Mouse (Mus musculus) midbrain, embryonic 15.5 days (tissue): ENCODE data around the gene Atf6. TPM values are rescaled to one million over a fixed set of nuclear protein-coding genes. Genes with fewer than 3 reads are reported as not detected.

Source experiments
- ATAC-seq: fragments of 200-750 bp; cut with Nextera tagmentation; replicated peaks from 2 replicates; pipeline ENCODE4 v1.8.0; 2017; ENCODE audit warnings: moderate TSS enrichment
- H3K27ac ChIP-seq: fragments of 300-500 bp; sonication (generic); 2 replicates; pipeline ENCODE4 v1.5.1; 2015; ENCODE audit warnings: mild to moderate bottlenecking, inconsistent platforms
- H3K27me3 ChIP-seq: fragments of 300-500 bp; sonication (generic); replicated peaks from 2 replicates; pipeline ENCODE4 v1.6.1; 2015; ENCODE audit warnings: inconsistent platforms
- H3K36me3 ChIP-seq: fragments of 300-500 bp; sonication (generic); replicated peaks from 2 replicates; pipeline ENCODE4 v1.6.1; 2015; ENCODE audit warnings: inconsistent platforms
- H3K4me1 ChIP-seq: fragments of 300-500 bp; sonication (generic); 2 replicates; pipeline ENCODE4 v1.6.1; 2015; ENCODE audit warnings: inconsistent platforms
- H3K4me2 ChIP-seq: fragments of 300-500 bp; sonication (generic); 2 replicates; pipeline ENCODE4 v1.6.1; 2015; ENCODE audit warnings: inconsistent platforms, mild to moderate bottlenecking, moderate library complexity
- H3K4me3 ChIP-seq: fragments of 300-500 bp; sonication (generic); 2 replicates; pipeline ENCODE4 v1.5.1; 2015; ENCODE audit warnings: mild to moderate bottlenecking, inconsistent platforms
- H3K9ac ChIP-seq: fragments of 300-500 bp; sonication (generic); 2 replicates; pipeline ENCODE4 v1.6.1; 2015; ENCODE audit warnings: mild to moderate bottlenecking, inconsistent platforms
- H3K9me3 ChIP-seq: fragments of 300-500 bp; sonication (generic); 2 replicates; pipeline ENCODE4 v1.6.1; 2016; ENCODE audit warnings: inconsistent platforms
- WGBS: fragments of 180-500 bp; shearing (Covaris S2); methylation state at CpG from one replicate; pipeline ENCODE4 v1.1.7; 2015; ENCODE audit warnings: mixed read lengths; 5-methylcytosine and 5-hydroxymethylcytosine counted together
- polyA plus RNA-seq: library from polyadenylated mRNA; unstranded; fragments of >200 nt; fragmentation: Nextera tagmentation; extraction: Ambion mirVana; gene quantifications from 2 replicates; pipeline ENCODE4 v1.2.1, GENCODE M21; 2015

Atf6 gene
- polyA plus RNA-seq, 1 experiment from 2014 or later: 8.3 TPM

DNA sequence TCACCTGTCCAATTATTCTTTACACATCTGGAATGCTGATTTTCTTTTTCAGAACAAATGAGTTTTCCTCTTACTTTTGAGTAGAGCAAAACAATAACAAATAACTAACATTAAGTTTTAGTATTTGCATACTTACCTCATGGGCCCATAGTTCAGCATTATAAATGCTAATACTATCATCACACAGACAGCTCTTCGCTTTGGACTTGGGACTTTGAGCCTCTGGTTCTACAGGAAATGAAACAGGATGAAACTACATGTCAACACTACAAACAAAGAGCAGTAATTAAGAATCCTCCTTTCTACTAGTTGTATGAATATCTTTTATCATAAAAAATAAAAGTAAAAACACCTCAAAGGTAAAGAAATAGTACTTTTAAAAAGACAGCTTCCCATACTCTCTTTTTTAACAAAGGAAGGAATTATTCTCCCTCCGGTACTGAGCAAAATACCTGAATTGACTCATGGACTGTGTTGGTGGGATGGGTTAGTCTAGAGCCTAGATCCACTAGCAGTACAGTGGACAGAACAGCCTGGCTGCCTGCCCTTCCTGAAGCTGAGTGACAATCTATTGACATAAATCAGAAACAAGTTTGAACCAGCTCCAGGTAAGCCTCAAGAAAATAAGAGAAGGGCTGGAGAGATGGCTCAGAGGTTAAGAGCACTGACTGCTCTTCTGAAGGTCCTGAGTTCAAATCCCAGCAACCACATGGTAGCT lies 52.1 kb downstream of the Atf6 start:
- Histone ChIP-seq H3K9ac (no peak overlapping the region), H3K36me3 (no peaks in the 10 kb centered on the region), H3K4me3 (no peak overlapping the region), H3K27me3 (no peaks in the 10 kb centered on the region), H3K9me3 (no peaks in the 10 kb centered on the region), H3K27ac (no peak overlapping the region), H3K4me2 (no peak overlapping the region), H3K4me1 (no peaks in the 10 kb centered on the region)
- no peak for ATAC-seq
- 97% methylated on average over 2 of the region's 2 CpGs for WGBS

DNA sequence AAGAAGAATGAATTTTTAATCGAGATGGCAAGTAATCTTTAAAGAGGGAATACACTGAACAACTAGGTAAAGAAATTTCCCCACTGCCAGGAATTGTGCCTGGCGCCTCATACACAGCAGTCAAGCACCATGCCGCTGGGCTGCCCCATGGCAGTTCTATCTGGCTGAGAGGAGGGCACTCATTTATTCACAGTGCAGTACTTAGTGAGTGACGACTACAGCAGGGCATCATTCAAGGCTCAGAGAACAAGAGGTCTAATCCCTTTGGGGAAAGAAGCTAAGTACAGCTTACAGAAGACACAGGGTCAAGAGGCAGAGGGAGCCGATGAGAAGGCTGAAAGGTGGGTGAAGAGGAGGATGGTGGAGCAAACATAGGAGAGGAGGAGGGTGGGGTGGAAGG lies 54.7 kb downstream of the Atf6 start:
- 52% methylated on average over 5 of the region's 5 CpGs for WGBS

DNA sequence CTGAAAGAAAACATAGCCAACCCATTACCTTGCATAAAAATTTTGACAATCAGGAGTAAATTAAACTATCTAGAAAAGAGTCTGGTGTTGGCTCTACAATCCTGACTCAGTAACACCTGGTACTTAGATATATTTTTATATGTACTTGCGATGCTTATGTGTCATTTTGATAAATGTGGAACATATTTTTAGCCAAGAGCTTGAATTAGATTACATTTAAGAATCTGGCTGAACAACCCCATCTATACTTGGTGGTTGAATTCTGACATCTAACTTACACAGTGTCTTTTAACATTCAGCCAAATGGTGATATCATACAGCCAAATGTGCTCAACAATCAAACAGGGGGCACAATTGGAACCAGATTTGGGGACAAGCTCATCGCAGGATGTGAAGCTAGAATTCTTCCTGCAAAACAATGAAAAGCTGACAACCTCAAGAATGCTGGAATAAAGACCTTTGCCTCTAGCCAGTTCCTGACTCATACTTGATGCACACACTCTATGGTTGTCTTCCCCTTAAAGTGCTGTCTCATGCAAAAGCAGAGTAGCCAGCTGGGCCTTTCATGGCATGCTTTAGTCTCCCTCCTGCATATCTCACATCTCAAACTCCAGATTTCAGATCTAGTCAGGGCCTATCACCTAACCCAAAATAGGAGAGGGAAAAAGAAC lies 59.8 kb downstream of the Atf6 start:
- no peak overlapping the region for H3K4me2 ChIP-seq
- no peak overlapping the region for H3K4me3 ChIP-seq
- no peaks in the 10 kb centered on the region for H3K9me3 ChIP-seq
- no peaks in the 10 kb centered on the region for H3K27me3 ChIP-seq
- H3K27ac ChIP-seq: no peak overlapping the region
- H3K4me1 ChIP-seq: no peaks in the 10 kb centered on the region
- no peak for ATAC-seq
- H3K9ac ChIP-seq: no peak overlapping the region
- H3K36me3 ChIP-seq: no peaks in the 10 kb centered on the region
- WGBS: 84% methylated on average over 2 of the region's 2 CpGs

More for the DNA sequence above, 54.7 kb downstream of the Atf6 start:
- no peaks in the 10 kb centered on the region for H3K36me3 ChIP-seq
- H3K9ac ChIP-seq: no peak overlapping the region
- no peak for ATAC-seq
- H3K4me3 ChIP-seq: no peak overlapping the region
- H3K27me3 ChIP-seq: no peaks in the 10 kb centered on the region
- H3K9me3 ChIP-seq: no peaks in the 10 kb centered on the region
- H3K4me2 ChIP-seq: no peak overlapping the region
- no peaks in the 10 kb centered on the region for H3K4me1 ChIP-seq
- no peak overlapping the region for H3K27ac ChIP-seq

DNA sequence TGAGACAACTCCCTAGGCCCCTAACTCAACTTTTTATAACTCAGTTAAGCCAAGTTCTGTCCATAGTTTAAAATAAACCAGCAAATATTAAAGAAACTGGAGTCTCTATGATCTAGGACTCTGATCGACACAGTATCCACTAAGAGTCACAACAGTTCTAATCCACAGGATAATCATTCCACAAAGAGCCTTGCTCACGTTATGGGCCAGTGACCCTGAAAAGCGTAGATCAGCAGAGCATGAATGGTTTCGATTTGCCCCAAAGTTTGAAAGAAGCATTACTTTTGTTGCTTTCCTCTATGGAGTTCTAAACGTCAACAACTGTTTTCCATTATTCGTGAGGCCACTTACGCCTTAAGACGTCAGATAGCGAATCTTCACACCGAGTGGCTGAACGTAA lies 62.9 kb downstream of the Atf6 start:
- Histone ChIP-seq H3K27ac (no peak overlapping the region), H3K36me3 (no peaks in the 10 kb centered on the region), H3K27me3 (no peaks in the 10 kb centered on the region), H3K4me2 (no peak overlapping the region), H3K9ac (no peak overlapping the region), H3K4me3 (no peak overlapping the region), H3K9me3 (no peaks in the 10 kb centered on the region), H3K4me1 (no peaks in the 10 kb centered on the region)
- 29% methylated on average over 11 of the region's 11 CpGs for WGBS
- ATAC-seq: no peak

DNA sequence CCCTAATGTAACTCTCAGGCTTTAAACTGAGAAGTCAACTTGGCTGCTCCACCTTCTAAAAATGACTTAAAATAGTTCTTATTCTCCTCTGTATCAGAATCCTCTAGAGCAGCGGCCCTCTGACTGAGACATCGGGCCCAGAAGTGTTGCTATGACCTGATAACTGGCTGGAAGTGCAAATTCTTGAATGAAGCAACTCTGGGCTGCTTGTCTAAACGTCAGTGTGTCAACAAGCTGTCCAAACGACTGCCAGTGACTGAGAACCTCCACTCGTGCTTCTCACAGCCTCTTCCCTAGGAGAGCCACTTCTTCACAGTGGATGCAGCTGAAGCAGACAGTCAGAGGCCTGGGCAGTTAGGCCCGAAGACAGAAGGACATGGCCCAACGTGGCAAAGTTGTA lies 64.9 kb downstream of the Atf6 start:
- 74% methylated on average over 7 of the region's 7 CpGs for WGBS
- Histone ChIP-seq H3K9ac (no peak overlapping the region), H3K4me3 (no peak overlapping the region), H3K4me1 (no peaks in the 10 kb centered on the region), H3K36me3 (no peaks in the 10 kb centered on the region), H3K4me2 (no peak overlapping the region), H3K9me3 (no peaks in the 10 kb centered on the region), H3K27me3 (no peaks in the 10 kb centered on the region), H3K27ac (no peak overlapping the region)
- no peak for ATAC-seq

DNA sequence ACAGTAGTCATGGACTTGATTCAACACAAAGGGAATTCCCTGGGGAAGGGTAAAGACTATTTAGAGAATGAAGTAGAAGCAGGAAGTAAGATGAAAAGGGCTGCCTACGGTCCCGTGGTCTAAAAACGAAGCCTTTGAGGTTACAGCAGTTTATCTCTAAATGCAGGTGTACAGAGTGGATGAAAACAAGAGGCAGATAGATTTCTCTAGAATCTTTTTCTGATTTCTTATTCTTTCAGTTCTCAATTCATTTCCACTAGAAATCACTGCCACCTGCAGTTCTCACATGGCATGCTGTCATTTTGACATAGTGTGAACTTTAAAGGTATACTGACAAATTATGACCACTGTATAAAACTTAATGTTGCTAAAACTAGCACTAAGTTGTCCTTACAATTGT lies 66.9 kb downstream of the Atf6 start:
- Histone ChIP-seq H3K27me3 (no peaks in the 10 kb centered on the region), H3K4me3 (no peak overlapping the region), H3K36me3 (no peaks in the 10 kb centered on the region), H3K9me3 (no peaks in the 10 kb centered on the region), H3K4me2 (no peak overlapping the region), H3K9ac (no peak overlapping the region), H3K27ac (no peak overlapping the region), H3K4me1 (no peaks in the 10 kb centered on the region)
- ATAC-seq: no peak
- WGBS: 83% methylated on average over 3 of the region's 3 CpGs

DNA sequence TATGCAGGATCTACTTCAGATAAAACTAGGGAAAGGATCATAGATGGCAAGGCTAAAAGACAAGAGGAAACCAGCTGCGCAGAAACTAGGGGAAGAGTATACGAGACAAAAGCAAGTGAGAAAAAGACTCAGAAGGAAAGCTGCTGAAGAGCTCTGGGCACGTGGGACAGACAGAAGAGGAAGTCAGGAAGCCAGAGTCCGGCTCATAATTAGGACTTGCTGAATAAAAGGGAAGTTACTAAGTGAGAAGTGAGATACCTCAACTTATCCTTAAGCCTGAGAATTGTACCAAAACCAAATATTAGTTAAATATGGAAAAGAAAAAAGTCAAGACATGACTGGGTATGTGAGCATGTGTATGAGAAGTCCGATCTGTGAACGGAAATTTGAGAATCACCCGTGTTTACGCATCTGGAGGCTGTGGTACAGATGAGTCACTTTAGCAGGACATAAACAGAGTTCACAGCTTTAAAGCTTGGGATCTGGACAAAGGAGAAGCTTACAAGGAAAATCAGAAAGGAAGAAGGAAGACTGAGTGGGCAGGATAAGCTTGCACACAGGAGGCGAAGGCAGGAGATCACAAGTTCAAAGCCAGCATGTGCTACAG lies 71.7 kb downstream of the Atf6 start:
- H3K27me3 ChIP-seq: no peaks in the 10 kb centered on the region
- H3K4me2 ChIP-seq: no peak overlapping the region
- ATAC-seq: no peak
- no peak overlapping the region for H3K4me3 ChIP-seq
- 0 out of 2 replicates have a peak, but pooled peaks cover 2% of the 10 kb centered on the region for H3K36me3 ChIP-seq
- H3K27ac ChIP-seq: no peak overlapping the region
- no peak overlapping the region for H3K9ac ChIP-seq
- WGBS: 87% methylated on average over 9 of the region's 9 CpGs
- H3K4me1 ChIP-seq: no peaks in the 10 kb centered on the region
- no peaks in the 10 kb centered on the region for H3K9me3 ChIP-seq

DNA sequence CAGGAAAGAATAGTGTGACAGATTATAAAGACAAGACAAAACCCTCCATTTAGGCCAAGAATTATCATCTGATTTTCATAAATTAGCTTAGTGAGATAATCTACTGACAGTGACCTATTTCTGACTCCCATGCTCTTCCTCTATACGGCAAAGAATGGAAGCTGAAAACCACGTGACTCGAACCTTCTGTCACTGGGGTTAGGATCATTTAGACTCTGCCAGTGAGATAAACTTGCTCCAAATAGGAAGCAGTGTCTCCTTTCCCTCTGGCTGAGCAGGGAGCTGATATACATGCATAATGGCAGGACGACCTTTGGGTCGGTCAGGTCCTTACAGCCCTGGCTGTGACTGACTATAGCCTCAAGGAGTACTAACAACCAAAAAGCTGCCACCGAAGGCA lies 76.0 kb downstream of the Atf6 start:
- no peaks in the 10 kb centered on the region for H3K4me1 ChIP-seq
- WGBS: 66% methylated on average over 6 of the region's 6 CpGs
- peaks cover 10% of the 10 kb centered on the region; the same call in 1 of the 2 replicates for H3K36me3 ChIP-seq
- no peak for ATAC-seq
- H3K27ac ChIP-seq: no peak overlapping the region
- H3K4me3 ChIP-seq: no peak overlapping the region
- no peaks in the 10 kb centered on the region for H3K9me3 ChIP-seq
- H3K9ac ChIP-seq: no peak overlapping the region
- H3K27me3 ChIP-seq: no peaks in the 10 kb centered on the region
- H3K4me2 ChIP-seq: no peak overlapping the region

DNA sequence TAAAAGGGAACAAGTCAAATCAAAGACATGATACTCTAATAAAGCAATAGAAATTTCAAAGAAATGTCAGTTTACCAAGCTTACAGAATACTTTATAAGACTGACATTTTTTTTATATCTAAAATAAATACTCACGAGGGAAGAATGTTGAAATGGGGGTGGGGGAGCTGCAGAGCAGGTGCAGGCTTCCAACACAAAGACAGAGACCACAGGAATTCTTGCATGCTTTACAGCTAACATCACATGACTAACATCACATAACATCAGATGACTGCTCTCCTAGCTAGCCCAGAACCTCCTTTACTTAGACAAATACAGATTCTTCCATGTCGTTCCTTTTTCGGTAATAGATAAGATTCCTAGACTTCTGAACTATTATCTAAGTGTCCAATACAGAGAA lies 76.6 kb downstream of the Atf6 start:
- no peak overlapping the region for H3K4me3 ChIP-seq
- WGBS: 71% methylated on average over 3 of the region's 3 CpGs
- no peaks in the 10 kb centered on the region for H3K9me3 ChIP-seq
- no peak overlapping the region for H3K9ac ChIP-seq
- no peaks in the 10 kb centered on the region for H3K27me3 ChIP-seq
- peaks cover 10% of the 10 kb centered on the region; the same call in 1 of the 2 replicates for H3K36me3 ChIP-seq
- H3K4me1 ChIP-seq: no peaks in the 10 kb centered on the region
- no peak overlapping the region for H3K27ac ChIP-seq
- ATAC-seq: no peak
- no peak overlapping the region for H3K4me2 ChIP-seq

DNA sequence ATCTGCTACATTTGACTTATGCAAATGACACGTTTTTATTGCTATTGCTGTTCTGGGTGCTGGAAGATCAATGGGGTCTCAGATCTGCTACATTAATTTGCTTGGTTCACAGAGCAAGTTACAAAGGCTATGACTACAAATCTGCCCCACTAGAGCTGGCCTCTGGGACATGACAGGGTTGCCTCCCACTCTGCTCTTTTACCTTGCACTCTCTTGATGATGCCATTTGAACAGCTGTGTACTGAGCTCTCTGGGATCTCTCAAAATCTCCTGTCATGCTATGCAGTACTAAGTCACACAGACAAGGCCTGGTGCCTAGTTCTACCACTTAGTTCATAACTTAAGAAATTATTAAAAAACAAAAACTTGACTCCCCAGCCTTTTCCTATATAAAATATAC lies 79.9 kb downstream of the Atf6 start:
- H3K27ac ChIP-seq: no peak overlapping the region
- no peaks in the 10 kb centered on the region for H3K4me1 ChIP-seq
- no peak for ATAC-seq

DNA sequence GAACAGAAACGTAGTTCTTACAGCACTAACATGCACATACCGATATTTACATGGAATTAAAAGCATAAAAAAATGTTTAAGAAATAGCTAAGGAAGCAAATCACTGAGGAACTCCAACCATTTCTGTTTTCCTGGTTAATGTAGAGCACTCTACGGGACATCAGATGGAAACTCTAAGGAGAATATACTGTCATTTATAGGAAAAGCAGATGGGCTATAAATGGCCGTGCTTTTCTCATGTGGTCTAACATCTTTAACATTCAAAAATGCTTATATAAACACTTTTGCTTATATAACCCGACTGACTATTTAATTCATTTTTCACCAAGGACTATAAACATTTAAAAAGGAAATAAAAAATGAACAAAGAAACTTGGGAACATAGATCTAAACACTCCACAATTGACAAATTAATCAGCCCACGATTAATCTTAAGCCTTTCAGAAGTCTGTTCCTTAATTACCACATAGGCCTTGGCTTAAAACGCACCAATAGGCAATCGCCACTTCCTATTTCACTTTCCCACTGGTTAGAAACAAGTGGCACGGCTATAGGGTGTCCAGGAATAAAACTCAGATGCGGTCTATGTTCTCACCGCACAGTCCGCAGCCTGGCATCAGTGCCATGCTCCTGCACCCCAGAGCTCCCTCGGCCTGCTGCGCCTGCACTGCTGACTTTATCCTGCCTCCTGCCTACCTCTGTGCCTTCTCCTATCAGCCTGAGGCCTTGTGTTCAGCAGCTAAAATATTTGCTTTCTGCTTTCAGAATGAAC lies 80.8 kb downstream of the Atf6 start:
- no peak overlapping the region for H3K9ac ChIP-seq
- no peak overlapping the region for H3K4me2 ChIP-seq
- H3K9me3 ChIP-seq: no peaks in the 10 kb centered on the region
- H3K4me3 ChIP-seq: no peak overlapping the region
- no peak for ATAC-seq
- H3K4me1 ChIP-seq: no peaks in the 10 kb centered on the region
- peaks cover 11% of the 10 kb centered on the region; the same call in 1 of the 2 replicates for H3K36me3 ChIP-seq
- no peaks in the 10 kb centered on the region for H3K27me3 ChIP-seq
- WGBS: 92% methylated on average over 14 of the region's 14 CpGs
- H3K27ac ChIP-seq: no peak overlapping the region

More for the DNA sequence above, 79.9 kb downstream of the Atf6 start:
- 75% methylated on average over 1 of the region's 1 CpGs for WGBS
- Histone ChIP-seq H3K9ac (no peak overlapping the region), H3K27me3 (no peaks in the 10 kb centered on the region), H3K9me3 (no peaks in the 10 kb centered on the region), H3K36me3 (peaks cover 11% of the 10 kb centered on the region; the same call in 1 of the 2 replicates), H3K4me2 (no peak overlapping the region), H3K4me3 (no peak overlapping the region)

DNA sequence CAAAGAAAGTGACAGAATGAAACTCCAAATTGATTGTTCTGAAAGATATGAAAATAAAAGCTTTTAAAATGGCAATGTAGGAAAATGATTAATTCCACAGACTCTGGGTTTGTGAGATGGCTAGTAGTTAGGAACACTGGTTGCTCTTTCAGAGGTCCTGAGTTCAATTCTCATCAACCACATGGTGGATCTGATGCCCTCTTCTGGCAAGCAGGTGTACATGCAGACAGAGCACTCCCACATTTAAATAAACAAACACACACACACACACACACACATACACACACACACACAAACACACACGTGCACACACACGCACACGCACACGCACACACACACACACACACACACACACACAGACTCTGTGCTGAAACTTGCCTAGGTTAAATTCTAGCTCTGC lies 89.9 kb downstream of the Atf6 start:
- Histone ChIP-seq H3K9ac (no peak overlapping the region), H3K4me3 (no peak overlapping the region), H3K27ac (no peak overlapping the region), H3K4me2 (no peak overlapping the region), H3K9me3 (no peaks in the 10 kb centered on the region), H3K36me3 (no peaks in the 10 kb centered on the region), H3K27me3 (no peaks in the 10 kb centered on the region), H3K4me1 (no peaks in the 10 kb centered on the region)
- no peak for ATAC-seq
- WGBS: 84% methylated on average over 4 of the region's 4 CpGs
